Comparison of ENCODE assay signal across 7 mouse cellular contexts in the genomic region with DNA sequence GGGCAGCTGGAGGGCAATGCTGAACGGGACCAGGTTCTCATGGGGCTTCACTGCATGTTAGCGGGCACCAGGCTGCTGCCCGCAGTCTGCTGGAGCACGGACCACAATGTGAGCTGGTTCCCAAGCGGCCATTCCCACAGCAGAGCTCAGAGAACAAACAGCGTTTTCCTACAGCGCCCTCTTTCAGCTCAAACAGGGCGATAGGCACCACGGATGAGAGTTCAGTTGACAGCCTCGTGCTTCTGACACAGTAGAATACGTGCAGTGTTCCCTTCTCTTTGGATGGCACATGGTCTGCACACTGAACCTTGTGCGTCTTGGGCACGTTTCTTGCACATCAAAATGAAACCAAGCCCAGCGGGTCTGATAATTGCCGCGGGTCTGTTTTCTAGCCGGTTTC.
A peak's percentile ranks its signal among the peaks of the same experiment; 100 is the strongest.
DNase-seq lines count a peak whose midpoint lies in the region; ATAC-seq and TF ChIP-seq lines count a peak whose summit lies in the region.

No protein-coding gene starts in this region.

- H3K9me3 ChIP-seq in hindbrain, embryonic 12.5 days (replicated peaks) = no peaks in the 10 kb centered on the region
- no peaks in the 10 kb centered on the region for H3K9me3 ChIP-seq in limb, embryonic 14.5 days (ENCODE audit: control insufficient read depth, low read length)
- no peaks in the 10 kb centered on the region for H3K9me3 ChIP-seq in neural tube, embryonic 13.5 days

- ATAC-seq in hindbrain, embryonic 12.5 days (ENCODE audit: low FRiP score) = peak; percentile 68
- no peak for ATAC-seq in limb, embryonic 14.5 days (ENCODE audit: low FRiP score, low read depth)
- peak; percentile 48; the same call in 1 of the 2 replicates for ATAC-seq in neural tube, embryonic 13.5 days (ENCODE audit: low read depth)

- no peaks in the 10 kb centered on the region for H3K27me3 ChIP-seq in hindbrain, embryonic 12.5 days
- H3K27me3 ChIP-seq in limb, embryonic 14.5 days (ENCODE audit: control insufficient read depth, insufficient read depth, low read length) = no peaks in the 10 kb centered on the region
- no peaks in the 10 kb centered on the region for H3K27me3 ChIP-seq in neural tube, embryonic 13.5 days

- TF ChIP-seq CTCF in cortical plate, adult 2 months (IDR thresholded peaks at IDR 0.05; ENCODE audit: extremely low read depth, insufficient read depth, low read length) = peak; percentile 30; the same call in 1 of the 2 replicates

- no peaks in the 10 kb centered on the region for H3K4me1 ChIP-seq in cortical plate, adult 2 months (ENCODE audit: control insufficient read depth, insufficient read depth, low read length)
- 0 out of 2 replicates have a peak, but pooled peaks cover 3% of the 10 kb centered on the region for H3K4me1 ChIP-seq in hindbrain, embryonic 12.5 days
- peaks cover 17% of the 10 kb centered on the region for H3K4me1 ChIP-seq in limb, embryonic 14.5 days (ENCODE audit: control insufficient read depth, insufficient read depth, low read length)
- peaks cover 28% of the 10 kb centered on the region for H3K4me1 ChIP-seq in neural tube, embryonic 13.5 days (replicated peaks)

- WGBS in hindbrain, embryonic 12.5 days = 53% methylated on average over 17 of the region's 17 CpGs
- WGBS in limb, embryonic 14.5 days = 49% methylated on average over 17 of the region's 17 CpGs
- 46% methylated on average over 17 of the region's 17 CpGs for WGBS in neural tube, embryonic 13.5 days

- no peak overlapping the region for H3K9ac ChIP-seq in hindbrain, embryonic 12.5 days
- H3K9ac ChIP-seq in limb, embryonic 14.5 days (ENCODE audit: low read depth, low read length, severe bottlenecking) = peak overlapping the region; percentile 41; the same call in 1 of the 2 replicates
- 0 out of 2 replicates have a peak overlapping the region, but pooled peaks have one; percentile 3 for H3K9ac ChIP-seq in neural tube, embryonic 13.5 days

- peak; percentile 68; the same call in 1 of the 2 replicates for TF ChIP-seq POLR2A in cortical plate, adult 2 months (IDR thresholded peaks at IDR 0.05; ENCODE audit: extremely low read depth, insufficient read depth, low read length)
- TF ChIP-seq POLR2A in limb, embryonic 14.5 days (IDR thresholded peaks at IDR 0.05; ENCODE audit: borderline replicate concordance, extremely low read depth, insufficient read depth, insufficient read length) = no peak

- H3K4me3 ChIP-seq in cortical plate, adult 2 months (ENCODE audit: insufficient read depth, low read length) = peak overlapping the region; percentile 16
- peak overlapping the region; percentile 13; the same call in 1 of the 2 replicates for H3K4me3 ChIP-seq in hindbrain, embryonic 12.5 days
- peak overlapping the region; percentile 27 for H3K4me3 ChIP-seq in limb, embryonic 14.5 days (replicated peaks; ENCODE audit: low read length)
- H3K4me3 ChIP-seq in neural tube, embryonic 13.5 days = peak overlapping the region; percentile 23

- H3K4me2 ChIP-seq in hindbrain, embryonic 12.5 days (replicated peaks) = peak overlapping the region; percentile 42
- H3K4me2 ChIP-seq in limb, embryonic 14.5 days (replicated peaks; ENCODE audit: low read depth, low read length, severe bottlenecking) = peak overlapping the region; percentile 39
- peak overlapping the region; percentile 46 for H3K4me2 ChIP-seq in neural tube, embryonic 13.5 days

- no peak overlapping the region for H3K27ac ChIP-seq in cortical plate, adult 2 months (ENCODE audit: insufficient read depth, low read length)
- H3K27ac ChIP-seq in hindbrain, embryonic 12.5 days = 0 out of 2 replicates have a peak overlapping the region, but pooled peaks have one; percentile 36
- no peak overlapping the region for H3K27ac ChIP-seq in limb, embryonic 14.5 days (replicated peaks; ENCODE audit: low read depth, low read length)
- H3K27ac ChIP-seq in neural tube, embryonic 13.5 days (replicated peaks) = peak overlapping the region; percentile 57; the same call in 1 of the 2 replicates

- no peaks in the 10 kb centered on the region for H3K36me3 ChIP-seq in hindbrain, embryonic 12.5 days
- H3K36me3 ChIP-seq in limb, embryonic 14.5 days (ENCODE audit: control insufficient read depth, insufficient read depth, low read length) = no peaks in the 10 kb centered on the region
- H3K36me3 ChIP-seq in neural tube, embryonic 13.5 days = no peaks in the 10 kb centered on the region

- DNase-seq in thymus, postnatal 25 days = peak; percentile 1
- no peak for DNase-seq in thymus, postnatal 0 days (ENCODE audit: low spot score)
- DNase-seq in limb, embryonic 14.5 days (ENCODE audit: low spot score) = no peak
- DNase-seq in gastrocnemius, postnatal 4 days (ENCODE audit: low spot score in 2 of 2) = no peak

Comparison
In these comparisons a context has a peak if more than half of its experiments do, and no peak if none do; other contexts are left out.
1. H3K27ac ChIP-seq: peak in hindbrain, embryonic 12.5 days (single experiment) and neural tube, embryonic 13.5 days (single experiment); none in cortical plate, adult 2 months (single experiment) and limb, embryonic 14.5 days (single experiment).
2. Peak in every context shown above with its lines, with median percentiles within 50 percentile points of each other: H3K4me3 ChIP-seq and H3K4me2 ChIP-seq.